Mouse (Mus musculus): ENCODE measurements around the gene 1110051M20Rik.

DNA sequence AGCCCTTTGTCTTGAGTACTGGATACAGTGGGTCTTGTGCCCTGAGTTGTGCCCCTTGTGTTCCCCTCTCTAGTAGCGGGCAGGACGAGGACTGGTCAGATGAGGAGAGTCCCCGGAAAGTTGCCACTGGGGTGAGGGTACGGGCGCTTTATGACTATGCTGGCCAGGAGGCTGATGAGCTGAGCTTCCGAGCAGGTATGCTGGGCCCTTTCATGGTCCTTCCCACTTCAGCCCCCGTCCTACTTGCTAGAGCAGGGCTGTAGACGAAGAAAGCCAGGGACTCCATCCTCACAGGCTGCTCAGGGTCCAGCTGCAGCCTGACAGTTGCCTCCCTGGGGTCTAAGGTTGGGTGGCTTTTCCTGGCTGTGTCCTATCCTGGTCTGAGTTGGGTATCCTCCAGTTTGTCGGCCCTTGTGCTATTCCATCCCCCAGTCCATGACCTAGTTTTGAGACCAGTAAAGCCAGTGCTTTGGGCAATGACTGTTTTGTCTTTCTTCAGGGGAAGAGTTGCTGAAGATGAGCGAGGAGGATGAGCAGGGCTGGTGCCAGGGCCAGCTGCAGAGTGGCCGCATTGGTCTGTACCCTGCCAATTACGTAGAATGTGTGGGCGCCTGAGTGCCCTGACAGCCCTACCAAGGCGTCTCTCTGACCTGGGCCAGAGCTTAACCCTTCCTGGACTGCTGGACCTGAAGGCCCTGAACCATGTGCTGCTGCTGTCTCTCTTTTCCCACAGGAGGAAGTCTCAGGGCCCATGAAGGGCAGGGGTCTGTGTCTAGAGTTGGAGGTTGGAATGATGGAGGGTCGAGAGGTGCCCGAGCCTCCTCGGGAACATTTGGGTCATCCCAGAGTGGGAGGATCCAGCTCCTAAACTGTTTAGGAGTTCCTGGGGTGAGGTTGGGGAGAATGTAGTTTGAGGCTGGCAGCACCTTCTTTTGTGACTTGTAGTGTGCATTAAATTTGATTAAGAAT lies 180.5 kb downstream of the 1110051M20Rik start:
- TF ChIP-seq CTCF (IDR thresholded peaks at IDR 0.05; ENCODE audit: low read depth, low read length): no peak
- TF ChIP-seq POLR2AphosphoS5 (IDR thresholded peaks at IDR 0.05; ENCODE audit: insufficient replicate concordance, low read depth, low read length): no peak
- TF ChIP-seq GATA2 (IDR thresholded peaks at IDR 0.05; ENCODE audit: borderline replicate concordance, low read depth, low read length): no peak
- TF ChIP-seq GATA1 (IDR thresholded peaks at IDR 0.05; ENCODE audit: borderline replicate concordance, low read length): no peak
- no peak for TF ChIP-seq TAL1 (conservative IDR thresholded peaks at IDR 0.05; ENCODE audit: low read depth, low read length)
